Comparison of ENCODE assay signal across 37 mouse cellular contexts in the genomic region with DNA sequence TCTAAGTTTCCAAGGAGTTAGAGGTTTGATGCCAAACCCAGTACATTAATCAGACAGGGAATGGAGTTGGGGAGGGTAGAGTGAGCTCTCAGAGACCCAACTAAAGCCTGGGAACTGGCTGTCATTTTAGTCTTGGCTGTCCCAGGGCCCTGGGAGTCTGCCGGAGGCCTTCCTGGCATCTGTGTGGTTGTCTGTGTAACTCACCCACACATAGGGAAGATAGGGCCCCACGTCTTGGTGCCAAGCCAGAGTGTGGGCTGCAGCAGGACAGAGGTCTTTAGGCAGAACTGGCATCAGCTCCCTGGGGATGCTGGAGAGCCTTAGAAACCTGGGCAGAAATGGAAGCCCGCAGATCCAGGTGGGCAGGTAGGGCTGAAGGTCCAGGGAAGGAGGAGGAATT. TPM values are rescaled to one million over a fixed set of nuclear protein-coding genes. Genes with fewer than 3 reads are reported as not detected.
DNase-seq lines count a peak whose midpoint lies in the region; ATAC-seq lines count a peak whose summit lies in the region.
"Had no signal": no experiment of that assay in that cellular context is flagged by ENCODE, and none has a peak within 500 bp of the region (broad histone marks: within the 10 kb centered on the region; RNA-seq: fewer than 3 reads in every experiment).

No protein-coding gene starts in this region.

- H3K27ac ChIP-seq in limb, embryonic 10.5 days: no peak overlapping the region
- H3K27ac ChIP-seq: embryonic facial prominence, embryonic 13.5 days; limb, embryonic 13.5 days; lung, embryonic 15.5 days had no signal

- peak; percentile 52 for DNase-seq in cerebellum, adult 9-11 months
- peak; percentile 3 for DNase-seq in heart, postnatal 4 days
- DNase-seq in heart, adult 18-20 months: no peak
- peak; percentile 32 for DNase-seq in left cerebral cortex, postnatal 4 days
- no peak for DNase-seq in left cerebral cortex, postnatal 14 days (ENCODE audit: low spot score in 2 of 2)
- DNase-seq in limb, embryonic 10.5 days (ENCODE audit: low spot score): peak; percentile 27
- no peak for DNase-seq in MN1 (ENCODE audit: low spot score)
- DNase-seq: adrenal gland, postnatal 14 days; cerebellum, adult 9-10 months; forebrain, postnatal 0 days; gastrocnemius, postnatal 10 days; heart, postnatal 14 days; kidney, adult 11 months; kidney, postnatal 14 days; retina, postnatal 1 day; right cerebral cortex, postnatal 14 days had no signal

- no peaks in the 10 kb centered on the region for H3K36me3 ChIP-seq in limb, embryonic 10.5 days
- H3K36me3 ChIP-seq: embryonic facial prominence, embryonic 13.5 days; G1E; limb, embryonic 13.5 days; lung, embryonic 15.5 days had no signal

- intact Hi-C loops in left cerebral cortex, postnatal 4 days (cut with DNase I): no loop called here
- intact Hi-C loops in left cerebral cortex, postnatal 14 days (cut with DNase I): no loop called here

- WGBS in limb, embryonic 10.5 days: 87% methylated on average over 3 of the region's 3 CpGs

- no peaks in the 10 kb centered on the region for H3K4me1 ChIP-seq in limb, embryonic 10.5 days
- H3K4me1 ChIP-seq: limb, embryonic 13.5 days had no signal

- no peak overlapping the region for H3K4me3 ChIP-seq in limb, embryonic 10.5 days
- H3K4me3 ChIP-seq: embryonic facial prominence, embryonic 13.5 days; limb, embryonic 13.5 days; lung, embryonic 15.5 days had no signal

- H3K9me3 ChIP-seq in limb, embryonic 10.5 days (replicated peaks): no peaks in the 10 kb centered on the region
- H3K9me3 ChIP-seq: embryonic facial prominence, embryonic 13.5 days; G1E; limb, embryonic 13.5 days; lung, embryonic 15.5 days had no signal

- no peak for ATAC-seq in cerebellum, adult (ENCODE audit: insufficient number of reproducible peaks, low FRiP score, low TSS enrichment)
- ATAC-seq: forebrain, postnatal 0 days; Patski had no signal

- no peaks in the 10 kb centered on the region for H3K27me3 ChIP-seq in limb, embryonic 10.5 days (ENCODE audit: low read depth, poor library complexity, severe bottlenecking)
- H3K27me3 ChIP-seq: limb, embryonic 13.5 days; lung, embryonic 15.5 days; Patski had no signal

RNA-seq across cellular contexts. Expression of a gene that starts 10.1 kb away (rescaled TPM):
- total RNA-seq in heart, postnatal 4 days (2021): 1 to 10 TPM; 1.3 to 2.2 TPM
- total RNA-seq in heart, adult 18-20 months (2021): 10 to 100 TPM; 41.9 to 50.3 TPM
- 1 to 10 TPM; 3.9 to 4.1 TPM for total RNA-seq in left cerebral cortex, postnatal 4 days (2021)
- total RNA-seq in left cerebral cortex, postnatal 14 days (2021): 10 to 100 TPM; 17.2 to 18.3 TPM
- polyA plus RNA-seq in limb, embryonic 10.5 days (2016; fragmentation: Nextera tagmentation; extraction: Ambion mirVana): 0.15 TPM in 1 of 2 replicates, not detected in the other
- total RNA-seq: common myeloid progenitor, adult 5-6 weeks; granulocyte monocyte progenitor cell, adult 5-6 weeks had no signal
- polyA plus RNA-seq: G1E; liver, embryonic 16.5 days had no signal

RNA-seq across cellular contexts. Expression of a gene that starts 14.8 kb away (rescaled TPM):
- not detected for total RNA-seq in heart, postnatal 4 days (2021)
- not detected for total RNA-seq in heart, adult 18-20 months (2021)
- total RNA-seq in left cerebral cortex, postnatal 4 days (2021): not detected
- not detected for total RNA-seq in left cerebral cortex, postnatal 14 days (2021)
- not detected in 2 replicates for polyA plus RNA-seq in limb, embryonic 10.5 days (2016; fragmentation: Nextera tagmentation; extraction: Ambion mirVana)
- total RNA-seq: adrenal gland, postnatal 14 days; common myeloid progenitor, adult 5-6 weeks; forebrain, postnatal 0 days; G1E; gastrocnemius, postnatal 10 days; granulocyte monocyte progenitor cell, adult 5-6 weeks; heart, postnatal 14 days; left cerebral cortex, postnatal 10 days; megakaryocyte, adult 5-6 weeks had no signal
- polyA plus RNA-seq: embryonic facial prominence, embryonic 13.5 days; forebrain, embryonic 11.5 days; forebrain, postnatal 0 days; G1E; heart, embryonic 14.5 days; hindbrain, embryonic 11.5 days; kidney, embryonic 14.5 days; limb, embryonic 13.5 days; liver, embryonic 11.5 days; liver, embryonic 16.5 days; lung, embryonic 15.5 days; midbrain, embryonic 11.5 days; neural tube, embryonic 14.5 days; Patski; small intestine, adult 2 months; stomach, embryonic 14.5 days; urinary bladder, adult 2 months had no signal

Comparison
In these comparisons a context has a peak if more than half of its experiments do, and no peak if none do; other contexts are left out.
1. DNase-seq: peak in cerebellum, adult 9-11 months (single experiment), heart, postnatal 4 days (single experiment), left cerebral cortex, postnatal 4 days (single experiment) and limb, embryonic 10.5 days (single experiment); none in heart, adult 18-20 months (0 of 2), left cerebral cortex, postnatal 14 days (0 of 2) and MN1 (single experiment).